Mouse (Mus musculus) lung, embryonic 14.5 days (tissue): ENCODE data around the gene Lgr6. TPM values are rescaled to one million over a fixed set of nuclear protein-coding genes. Genes with fewer than 3 reads are reported as not detected.

Source experiments
- ATAC-seq: fragments of 200-750 bp; cut with Nextera tagmentation; 2 replicates; pipeline ENCODE4 v1.8.0; 2017; ENCODE audit warnings: mild to moderate bottlenecking, moderate TSS enrichment, moderate library complexity; ENCODE audit not compliant: insufficient read depth
- DNase-seq: peaks from one replicate; pipeline ENCODE4 v3.0.0-alpha.2; 2015
- H3K27ac ChIP-seq: fragments of 300-500 bp; sonication (generic); 2 replicates; pipeline ENCODE4 v1.5.1; 2014; ENCODE audit warnings: low read depth, mild to moderate bottlenecking, moderate library complexity
- H3K27me3 ChIP-seq: fragments of 300-500 bp; sonication (generic); 2 replicates; pipeline ENCODE4 v1.6.1; 2014; ENCODE audit warnings: low read length, control low read depth; ENCODE audit not compliant: insufficient read depth
- H3K36me3 ChIP-seq: fragments of 300-500 bp; sonication (generic); 2 replicates; pipeline ENCODE4 v1.6.1; 2014; ENCODE audit warnings: control low read depth; ENCODE audit not compliant: insufficient read depth
- H3K4me1 ChIP-seq: fragments of 300-500 bp; sonication (generic); 2 replicates; pipeline ENCODE4 v1.6.1; 2014; ENCODE audit warnings: antibody characterized with exemption, control low read depth; ENCODE audit not compliant: insufficient read depth
- H3K4me2 ChIP-seq: fragments of 300-500 bp; sonication (generic); 2 replicates; pipeline ENCODE4 v1.6.1; 2014; ENCODE audit warnings: mild to moderate bottlenecking
- H3K4me3 ChIP-seq: fragments of 300-500 bp; sonication (generic); 2 replicates; pipeline ENCODE4 v1.5.1; 2014; ENCODE audit warnings: low read depth, low read length
- H3K9ac ChIP-seq: fragments of 300-500 bp; sonication (generic); 2 replicates; pipeline ENCODE4 v1.6.1; 2014
- H3K9me3 ChIP-seq: fragments of 300-500 bp; sonication (generic); 2 replicates; pipeline ENCODE4 v1.6.1; 2016; ENCODE audit warnings: low read depth, low read length, control low read depth
- CTCF ChIP-seq: IDR thresholded peaks from 2 replicates; pipeline ENCODE4 v1.5.1; 2016; ENCODE audit warnings: antibody characterized with exemption, low read depth
- WGBS: fragments of 180-500 bp; shearing (Covaris S2); extraction: QIAGEN DNeasy Blood & Tissue Kit; methylation state at CpG from one replicate; pipeline ENCODE4 v1.1.7; 2014; 5-methylcytosine and 5-hydroxymethylcytosine counted together
- polyA plus RNA-seq: library from polyadenylated mRNA; unstranded; fragments of >200 nt; fragmentation: Nextera tagmentation; extraction: Ambion mirVana; gene quantifications from 2 replicates; pipeline ENCODE4 v1.2.1, GENCODE M21; 2014

Gene Lgr6
- polyA plus RNA-seq, 1 experiment from 2014 or later = 11.1 TPM

GRCm38 (mm10) chr1:135079021-135079420 is 26.1 kb downstream of the Lgr6 start:
- 9% methylated on average over 2 of the region's 2 CpGs for WGBS
- no peak for TF ChIP-seq CTCF
- H3K27ac ChIP-seq = no peak overlapping the region
- DNase-seq = peak; percentile 43
- 0 out of 2 replicates have a peak, but pooled peaks cover 4% of the 10 kb centered on the region for H3K4me1 ChIP-seq
- H3K9me3 ChIP-seq = no peaks in the 10 kb centered on the region
- no peak overlapping the region for H3K9ac ChIP-seq
- H3K27me3 ChIP-seq = 0 out of 2 replicates have a peak, but pooled peaks cover 2% of the 10 kb centered on the region
- H3K36me3 ChIP-seq = no peaks in the 10 kb centered on the region
- no peak overlapping the region for H3K4me2 ChIP-seq
- H3K4me3 ChIP-seq = no peak overlapping the region
- ATAC-seq = no peak

DNA sequence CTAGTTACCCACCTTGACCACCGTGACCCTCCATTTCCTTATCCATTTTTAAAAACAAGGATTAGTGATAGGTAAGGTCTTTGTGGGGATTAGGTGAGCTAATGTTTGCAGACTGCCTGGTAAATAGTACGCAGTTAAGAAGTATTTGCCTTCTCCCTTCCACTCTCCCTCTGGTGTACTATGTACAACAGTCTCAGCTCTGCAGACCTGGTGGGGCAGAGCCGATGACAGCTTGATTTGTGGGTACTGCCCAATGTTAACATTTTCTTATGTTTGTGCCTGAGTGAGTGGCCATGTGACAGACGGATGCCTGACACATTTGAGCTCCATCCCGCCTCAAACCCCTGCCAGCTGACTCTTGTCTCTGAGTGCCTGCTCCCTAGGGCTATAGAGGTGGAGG is 28.6 kb downstream of the Lgr6 start:
- TF ChIP-seq CTCF = no peak
- DNase-seq (peak; percentile 37), ATAC-seq (peak; percentile 45; the same call in 1 of the 2 replicates)
- 26% methylated on average over 5 of the region's 5 CpGs for WGBS
- Histone ChIP-seq H3K36me3 (no peaks in the 10 kb centered on the region), H3K4me3 (no peak overlapping the region), H3K4me2 (no peak overlapping the region), H3K27me3 (no peaks in the 10 kb centered on the region), H3K9me3 (no peaks in the 10 kb centered on the region), H3K4me1 (0 out of 2 replicates have a peak, but pooled peaks cover 10% of the 10 kb centered on the region), H3K27ac (no peak overlapping the region), H3K9ac (no peak overlapping the region)

DNA sequence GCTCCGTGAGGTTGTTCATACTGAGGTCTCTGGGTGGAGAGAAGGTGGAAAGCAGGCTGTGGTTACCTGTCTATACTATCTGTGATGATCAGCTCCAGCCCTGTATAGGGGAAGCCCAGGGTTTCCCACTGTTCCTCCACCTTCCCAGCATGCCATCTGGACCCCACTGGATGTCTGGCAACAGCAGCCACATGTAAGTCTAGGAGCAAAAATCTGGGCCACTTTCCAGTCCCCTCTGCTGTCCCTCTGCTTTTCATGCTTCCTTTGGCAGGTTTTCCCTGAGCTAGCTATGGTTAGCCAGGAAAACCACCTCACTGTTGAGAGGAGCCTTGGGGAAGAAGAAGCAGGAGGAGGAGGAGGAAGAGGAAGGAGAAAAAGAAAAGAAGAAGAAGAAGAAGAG is 29.8 kb downstream of the Lgr6 start:
- H3K4me2 ChIP-seq = no peak overlapping the region
- DNase-seq (no peak), ATAC-seq (no peak)
- 85% methylated on average over 1 of the region's 1 CpGs for WGBS
- no peak overlapping the region for H3K9ac ChIP-seq
- no peaks in the 10 kb centered on the region for H3K9me3 ChIP-seq
- H3K4me3 ChIP-seq = no peak overlapping the region
- H3K4me1 ChIP-seq = 0 out of 2 replicates have a peak, but pooled peaks cover 10% of the 10 kb centered on the region
- no peaks in the 10 kb centered on the region for H3K27me3 ChIP-seq
- no peaks in the 10 kb centered on the region for H3K36me3 ChIP-seq
- no peak overlapping the region for H3K27ac ChIP-seq
- no peak for TF ChIP-seq CTCF

GRCm38 (mm10) chr1:135072643-135073042 is 32.4 kb downstream of the Lgr6 start:
- Histone ChIP-seq H3K4me1 (0 out of 2 replicates have a peak, but pooled peaks cover 9% of the 10 kb centered on the region), H3K9ac (no peak overlapping the region), H3K27ac (0 out of 2 replicates have a peak overlapping the region, but pooled peaks have one; percentile 1), H3K9me3 (no peaks in the 10 kb centered on the region), H3K27me3 (no peaks in the 10 kb centered on the region), H3K36me3 (no peaks in the 10 kb centered on the region), H3K4me3 (no peak overlapping the region), H3K4me2 (no peak overlapping the region)
- ATAC-seq (peak; percentile 50), DNase-seq (peak; percentile 67)
- TF ChIP-seq CTCF = no peak
- WGBS = 26% methylated on average over 5 of the region's 5 CpGs

DNA sequence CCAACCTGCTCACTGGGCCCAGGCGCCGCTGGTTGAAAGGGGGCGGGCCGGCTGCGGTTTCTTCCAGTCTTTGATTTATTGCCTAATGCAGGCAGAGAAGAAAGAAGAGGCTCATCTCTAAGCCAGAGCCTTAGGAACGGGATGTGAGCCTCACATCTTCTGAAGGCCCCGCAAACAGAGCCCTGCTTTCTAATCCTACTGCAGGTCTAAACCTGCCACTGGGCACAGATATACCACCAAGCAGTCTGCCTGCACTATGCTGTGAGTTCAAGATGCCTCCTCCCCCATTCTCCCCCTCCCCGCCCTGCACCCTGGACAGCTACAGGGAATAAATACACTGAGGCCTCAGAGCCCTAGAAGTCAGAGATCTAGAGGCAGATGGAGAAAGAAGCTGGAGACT is 35.2 kb downstream of the Lgr6 start:
- WGBS = 62% methylated on average over 8 of the region's 8 CpGs
- DNase-seq = no peak
- H3K4me3 ChIP-seq = no peak overlapping the region

DNA sequence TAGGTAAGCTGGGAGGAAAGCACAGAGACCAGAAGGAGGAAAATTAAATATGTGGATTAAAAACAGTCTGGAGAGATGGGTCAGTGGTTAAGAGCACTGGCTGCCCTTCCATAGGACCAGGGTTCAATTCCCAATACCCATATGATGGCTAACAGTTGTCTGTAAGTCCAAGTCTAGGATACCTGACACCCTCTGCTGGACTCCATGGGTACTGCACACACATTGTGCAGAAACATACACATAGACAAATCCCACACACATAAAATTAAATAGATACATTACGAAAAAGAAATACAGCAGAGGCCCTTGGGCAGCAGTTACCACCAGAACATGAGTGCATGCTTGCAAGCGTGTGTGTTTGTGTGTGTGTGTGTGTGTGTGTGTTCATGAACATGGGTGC is 40.6 kb downstream of the Lgr6 start:
- 85% methylated on average over 2 of the region's 2 CpGs for WGBS
- no peak for ATAC-seq

More for the DNA sequence above, 35.2 kb downstream of the Lgr6 start:
- ATAC-seq = no peak
- 0 out of 2 replicates have a peak, but pooled peaks cover 6% of the 10 kb centered on the region for H3K4me1 ChIP-seq
- no peaks in the 10 kb centered on the region for H3K9me3 ChIP-seq
- H3K4me2 ChIP-seq = no peak overlapping the region
- no peak overlapping the region for H3K27ac ChIP-seq
- no peak for TF ChIP-seq CTCF
- no peaks in the 10 kb centered on the region for H3K27me3 ChIP-seq
- no peaks in the 10 kb centered on the region for H3K36me3 ChIP-seq
- H3K9ac ChIP-seq = no peak overlapping the region

DNA sequence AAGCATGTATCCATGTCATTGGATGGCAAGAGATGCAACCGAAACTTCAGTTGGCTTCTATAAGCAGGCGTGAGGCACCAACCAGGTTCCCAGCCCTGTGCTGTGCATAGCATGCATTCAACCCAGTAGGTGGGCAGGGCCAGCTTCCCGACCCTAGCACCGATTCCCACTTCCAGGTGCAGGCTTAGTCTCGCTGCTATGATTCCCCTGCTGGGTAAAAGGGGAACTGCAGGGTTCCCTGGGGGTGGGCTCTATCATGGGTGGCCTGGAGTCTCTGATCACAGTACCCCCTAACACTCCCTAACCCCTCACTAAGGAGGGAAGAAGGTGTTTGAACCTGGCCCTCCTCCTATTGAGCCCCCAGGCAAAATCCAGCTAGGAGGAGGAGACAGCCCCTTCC is 42.1 kb downstream of the Lgr6 start:
- Histone ChIP-seq H3K36me3 (no peaks in the 10 kb centered on the region), H3K27me3 (no peaks in the 10 kb centered on the region), H3K9ac (no peak overlapping the region), H3K4me2 (no peak overlapping the region), H3K4me1 (no peaks in the 10 kb centered on the region), H3K27ac (no peak overlapping the region), H3K4me3 (no peak overlapping the region), H3K9me3 (no peaks in the 10 kb centered on the region)
- WGBS = 61% methylated on average over 5 of the region's 5 CpGs
- DNase-seq (no peak), ATAC-seq (no peak)
- peak; percentile 50 for TF ChIP-seq CTCF

More for the DNA sequence above, 40.6 kb downstream of the Lgr6 start:
- Histone ChIP-seq H3K36me3 (no peaks in the 10 kb centered on the region), H3K4me3 (no peak overlapping the region), H3K27ac (no peak overlapping the region), H3K4me2 (no peak overlapping the region), H3K9me3 (no peaks in the 10 kb centered on the region), H3K4me1 (no peaks in the 10 kb centered on the region), H3K27me3 (no peaks in the 10 kb centered on the region), H3K9ac (no peak overlapping the region)
- no peak for DNase-seq
- peak; percentile 41; the same call in 1 of the 2 replicates for TF ChIP-seq CTCF
